Mouse (Mus musculus): ENCODE data around the gene Asgr2. TPM values are rescaled to one million over a fixed set of nuclear protein-coding genes. Genes with fewer than 3 reads are reported as not detected.
A peak's percentile ranks its signal among the peaks of the same experiment; 100 is the strongest.
"Not testable (repeated sequence)": the region's sequence is repeated elsewhere in the genome, so short reads cannot be mapped to it uniquely, and the experiment has no call there.

Asgr2 gene
- total RNA-seq, 1 experiment from 2014 or later, result 0.45 TPM

GRCm38 (mm10) chr11:70079175-70079574 is 13.3 kb upstream of the Asgr2 start:
- ATAC-seq (replicated peaks in 1 of 2; ENCODE audit: insufficient read depth in 1 of 2, low FRiP score in 2 of 2, low TSS enrichment in 1 of 2, low read depth in 1 of 2, poor library complexity in 2 of 2, severe bottlenecking in 2 of 2), result no peak

- peak; percentile 76 to 84 for ATAC-seq (replicated peaks in 1 of 2; ENCODE audit: insufficient read depth in 1 of 2, low FRiP score in 2 of 2, low TSS enrichment in 1 of 2, low read depth in 1 of 2, poor library complexity in 2 of 2, severe bottlenecking in 2 of 2)
These were observed 12.5 kb upstream of the Asgr2 start for GRCm38 (mm10) chr11:70079928-70080327.

- peak; percentile 39 to 55; a peak in 2 of 4 replicates for ATAC-seq (replicated peaks in 1 of 2; ENCODE audit: insufficient read depth in 1 of 2, low FRiP score in 2 of 2, low TSS enrichment in 1 of 2, low read depth in 1 of 2, poor library complexity in 2 of 2, severe bottlenecking in 2 of 2)
These were observed 11.4 kb upstream of the Asgr2 start for GRCm38 (mm10) chr11:70080803-70081590.

GRCm38 (mm10) chr11:70084563-70084962 is 7.9 kb upstream of the Asgr2 start:
- ATAC-seq (replicated peaks in 1 of 2; ENCODE audit: insufficient read depth in 1 of 2, low FRiP score in 2 of 2, low TSS enrichment in 1 of 2, low read depth in 1 of 2, poor library complexity in 2 of 2, severe bottlenecking in 2 of 2), result peak in 1 of 2 experiments; percentile 23; a peak in 1 of 4 replicates

GRCm38 (mm10) chr11:70097396-70097795 is 5.0 kb downstream of the Asgr2 start:
- no peak for ATAC-seq (replicated peaks in 1 of 2; ENCODE audit: insufficient read depth in 1 of 2, low FRiP score in 2 of 2, low TSS enrichment in 1 of 2, low read depth in 1 of 2, poor library complexity in 2 of 2, severe bottlenecking in 2 of 2)

GRCm38 (mm10) chr11:70099102-70099501 is 6.7 kb downstream of the Asgr2 start:
- no peak for ATAC-seq (replicated peaks in 1 of 2; ENCODE audit: insufficient read depth in 1 of 2, low FRiP score in 2 of 2, low TSS enrichment in 1 of 2, low read depth in 1 of 2, poor library complexity in 2 of 2, severe bottlenecking in 2 of 2)

GRCm38 (mm10) chr11:70099809-70100208 is 7.4 kb downstream of the Asgr2 start:
- no peak for ATAC-seq (replicated peaks in 1 of 2; ENCODE audit: insufficient read depth in 1 of 2, low FRiP score in 2 of 2, low TSS enrichment in 1 of 2, low read depth in 1 of 2, poor library complexity in 2 of 2, severe bottlenecking in 2 of 2)

GRCm38 (mm10) chr11:70103701-70104315 is 11.4 kb downstream of the Asgr2 start:
- ATAC-seq (replicated peaks in 1 of 2; ENCODE audit: insufficient read depth in 1 of 2, low FRiP score in 2 of 2, low TSS enrichment in 1 of 2, low read depth in 1 of 2, poor library complexity in 2 of 2, severe bottlenecking in 2 of 2), result 0 out of 4 replicates have a peak, but pooled peaks of 1 of the 2 experiments have one; percentile 7

GRCm38 (mm10) chr11:70107085-70107484 is 14.6 kb downstream of the Asgr2 start:
- no peak for ATAC-seq (replicated peaks in 1 of 2; ENCODE audit: insufficient read depth in 1 of 2, low FRiP score in 2 of 2, low TSS enrichment in 1 of 2, low read depth in 1 of 2, poor library complexity in 2 of 2, severe bottlenecking in 2 of 2)

- ATAC-seq (replicated peaks in 1 of 2; ENCODE audit: insufficient read depth in 1 of 2, low FRiP score in 2 of 2, low TSS enrichment in 1 of 2, low read depth in 1 of 2, poor library complexity in 2 of 2, severe bottlenecking in 2 of 2), result 0 out of 4 replicates have a peak, but pooled peaks of 1 of the 2 experiments have one; percentile 39
These were observed 17.7 kb downstream of the Asgr2 start for GRCm38 (mm10) chr11:70110146-70110545.

- ATAC-seq (replicated peaks in 1 of 2; ENCODE audit: insufficient read depth in 1 of 2, low FRiP score in 2 of 2, low TSS enrichment in 1 of 2, low read depth in 1 of 2, poor library complexity in 2 of 2, severe bottlenecking in 2 of 2), result no peak
These were observed 22.1 kb downstream of the Asgr2 start for GRCm38 (mm10) chr11:70114562-70114961.

- ATAC-seq (replicated peaks in 1 of 2; ENCODE audit: insufficient read depth in 1 of 2, low FRiP score in 2 of 2, low TSS enrichment in 1 of 2, low read depth in 1 of 2, poor library complexity in 2 of 2, severe bottlenecking in 2 of 2), result no peak
These were observed 23.5 kb downstream of the Asgr2 start for GRCm38 (mm10) chr11:70115901-70116300.

GRCm38 (mm10) chr11:70129926-70130379 is 37.5 kb downstream of the Asgr2 start, which contains the start of gene Mgl2:
Gene Mgl2, plus strand, starts transcription at chr11:70130329.
- peak; percentile 62 to 66; a peak in 3 of 4 replicates for ATAC-seq (replicated peaks in 1 of 2; ENCODE audit: insufficient read depth in 1 of 2, low FRiP score in 2 of 2, low TSS enrichment in 1 of 2, low read depth in 1 of 2, poor library complexity in 2 of 2, severe bottlenecking in 2 of 2)

GRCm38 (mm10) chr11:70135001-70135400 is 42.6 kb downstream of the Asgr2 start:
- ATAC-seq (replicated peaks in 1 of 2; ENCODE audit: insufficient read depth in 1 of 2, low FRiP score in 2 of 2, low TSS enrichment in 1 of 2, low read depth in 1 of 2, poor library complexity in 2 of 2, severe bottlenecking in 2 of 2), result not testable (repeated sequence)

- ATAC-seq (replicated peaks in 1 of 2; ENCODE audit: insufficient read depth in 1 of 2, low FRiP score in 2 of 2, low TSS enrichment in 1 of 2, low read depth in 1 of 2, poor library complexity in 2 of 2, severe bottlenecking in 2 of 2), result not testable (repeated sequence)
These were observed 43.5 kb downstream of the Asgr2 start for GRCm38 (mm10) chr11:70135925-70136324.

- ATAC-seq (replicated peaks in 1 of 2; ENCODE audit: insufficient read depth in 1 of 2, low FRiP score in 2 of 2, low TSS enrichment in 1 of 2, low read depth in 1 of 2, poor library complexity in 2 of 2, severe bottlenecking in 2 of 2), result no peak
These were observed 46.7 kb downstream of the Asgr2 start for GRCm38 (mm10) chr11:70139171-70139570.

- no peak for ATAC-seq (replicated peaks in 1 of 2; ENCODE audit: insufficient read depth in 1 of 2, low FRiP score in 2 of 2, low TSS enrichment in 1 of 2, low read depth in 1 of 2, poor library complexity in 2 of 2, severe bottlenecking in 2 of 2)
These were observed 58.6 kb downstream of the Asgr2 start for GRCm38 (mm10) chr11:70151072-70151471.

Measured in hematopoietic stem cell, adult 5-6 weeks (primary cell).